Mouse (Mus musculus): ENCODE results near the gene Fgfr2. TPM values are rescaled to one million over a fixed set of nuclear protein-coding genes. Genes with fewer than 3 reads are reported as not detected.

Fgfr2 gene
- polyA plus RNA-seq, 1 experiment, result 14.8 TPM

GRCm38 (mm10) chr7:132124948-132125347, 998.2 kb downstream of the Fgfr2 start:
- no peaks in the 10 kb centered on the region for H3K4me1 ChIP-seq (ENCODE audit: control insufficient read depth, insufficient read depth, low read length)
- TF ChIP-seq CTCF (conservative IDR thresholded peaks at IDR 0.05; ENCODE audit: insufficient read depth, insufficient read length, low read depth, low read length) (no peak), POLR2A (IDR thresholded peaks at IDR 0.05; ENCODE audit: low read depth, low read length) (no peak)
- H3K36me3 ChIP-seq (ENCODE audit: control insufficient read depth, insufficient read depth, low read length), result no peaks in the 10 kb centered on the region
- no peak for DNase-seq
- H3K4me3 ChIP-seq (ENCODE audit: insufficient read depth, low read depth, low read length), result no peak overlapping the region
- H3K27me3 ChIP-seq (replicated peaks; ENCODE audit: control insufficient read depth, insufficient read depth, low read length), result no peaks in the 10 kb centered on the region
- WGBS, result 80% methylated on average over 7 of the region's 7 CpGs
- no peak overlapping the region for H3K27ac ChIP-seq (ENCODE audit: insufficient read depth, low read depth, low read length)

- Histone ChIP-seq H3K36me3 (ENCODE audit: control insufficient read depth, insufficient read depth, low read length) (no peaks in the 10 kb centered on the region), H3K27me3 (replicated peaks; ENCODE audit: control insufficient read depth, insufficient read depth, low read length) (no peaks in the 10 kb centered on the region), H3K4me3 (ENCODE audit: insufficient read depth, low read depth, low read length) (no peak overlapping the region), H3K27ac (ENCODE audit: insufficient read depth, low read depth, low read length) (no peak overlapping the region), H3K4me1 (ENCODE audit: control insufficient read depth, insufficient read depth, low read length) (no peaks in the 10 kb centered on the region)
- 64% methylated on average over 7 of the region's 7 CpGs for WGBS
- no peak for TF ChIP-seq CTCF (conservative IDR thresholded peaks at IDR 0.05; ENCODE audit: insufficient read depth, insufficient read length, low read depth, low read length)
- no peak for TF ChIP-seq POLR2A (IDR thresholded peaks at IDR 0.05; ENCODE audit: low read depth, low read length)
- no peak for DNase-seq
These were observed 999.9 kb downstream of the Fgfr2 start for GRCm38 (mm10) chr7:132123211-132123610.

- no peaks in the 10 kb centered on the region for H3K4me1 ChIP-seq (ENCODE audit: control insufficient read depth, insufficient read depth, low read length)
- no peaks in the 10 kb centered on the region for H3K27me3 ChIP-seq (replicated peaks; ENCODE audit: control insufficient read depth, insufficient read depth, low read length)
- TF ChIP-seq CTCF (conservative IDR thresholded peaks at IDR 0.05; ENCODE audit: insufficient read depth, insufficient read length, low read depth, low read length) (no peak), POLR2A (IDR thresholded peaks at IDR 0.05; ENCODE audit: low read depth, low read length) (no peak)
- no peak overlapping the region for H3K4me3 ChIP-seq (ENCODE audit: insufficient read depth, low read depth, low read length)
- H3K36me3 ChIP-seq (ENCODE audit: control insufficient read depth, insufficient read depth, low read length), result no peaks in the 10 kb centered on the region
- H3K27ac ChIP-seq (ENCODE audit: insufficient read depth, low read depth, low read length), result no peak overlapping the region
- no peak for DNase-seq
- WGBS, result 80% methylated on average over 4 of the region's 4 CpGs
These were observed 1003.3 kb downstream of the Fgfr2 start for GRCm38 (mm10) chr7:132119817-132120216.

GRCm38 (mm10) chr7:132111770-132112169, 1011.4 kb downstream of the Fgfr2 start:
- Histone ChIP-seq H3K4me1 (ENCODE audit: control insufficient read depth, insufficient read depth, low read length) (no peaks in the 10 kb centered on the region), H3K36me3 (ENCODE audit: control insufficient read depth, insufficient read depth, low read length) (no peaks in the 10 kb centered on the region), H3K27me3 (replicated peaks; ENCODE audit: control insufficient read depth, insufficient read depth, low read length) (no peaks in the 10 kb centered on the region), H3K4me3 (ENCODE audit: insufficient read depth, low read depth, low read length) (no peak overlapping the region), H3K27ac (ENCODE audit: insufficient read depth, low read depth, low read length) (no peak overlapping the region)
- 73% methylated on average over 5 of the region's 5 CpGs for WGBS
- no peak for TF ChIP-seq POLR2A (IDR thresholded peaks at IDR 0.05; ENCODE audit: low read depth, low read length)
- no peak for TF ChIP-seq CTCF (conservative IDR thresholded peaks at IDR 0.05; ENCODE audit: insufficient read depth, insufficient read length, low read depth, low read length)
- DNase-seq, result no peak

GRCm38 (mm10) chr7:132110308-132110707, 1012.8 kb downstream of the Fgfr2 start:
- Histone ChIP-seq H3K4me3 (ENCODE audit: insufficient read depth, low read depth, low read length) (no peak overlapping the region), H3K4me1 (ENCODE audit: control insufficient read depth, insufficient read depth, low read length) (no peaks in the 10 kb centered on the region), H3K27ac (ENCODE audit: insufficient read depth, low read depth, low read length) (no peak overlapping the region), H3K27me3 (replicated peaks; ENCODE audit: control insufficient read depth, insufficient read depth, low read length) (no peaks in the 10 kb centered on the region), H3K36me3 (ENCODE audit: control insufficient read depth, insufficient read depth, low read length) (no peaks in the 10 kb centered on the region)
- 65% methylated on average over 3 of the region's 3 CpGs for WGBS
- no peak for DNase-seq
- TF ChIP-seq CTCF (conservative IDR thresholded peaks at IDR 0.05; ENCODE audit: insufficient read depth, insufficient read length, low read depth, low read length), result no peak
- TF ChIP-seq POLR2A (IDR thresholded peaks at IDR 0.05; ENCODE audit: low read depth, low read length), result no peak

- DNase-seq, result no peak
- no peak overlapping the region for H3K4me3 ChIP-seq (ENCODE audit: insufficient read depth, low read depth, low read length)
- H3K4me1 ChIP-seq (ENCODE audit: control insufficient read depth, insufficient read depth, low read length), result no peaks in the 10 kb centered on the region
- no peaks in the 10 kb centered on the region for H3K36me3 ChIP-seq (ENCODE audit: control insufficient read depth, insufficient read depth, low read length)
- H3K27ac ChIP-seq (ENCODE audit: insufficient read depth, low read depth, low read length), result no peak overlapping the region
- no peak for TF ChIP-seq POLR2A (IDR thresholded peaks at IDR 0.05; ENCODE audit: low read depth, low read length)
- no peak for TF ChIP-seq CTCF (conservative IDR thresholded peaks at IDR 0.05; ENCODE audit: insufficient read depth, insufficient read length, low read depth, low read length)
- WGBS, result 81% methylated on average over 4 of the region's 4 CpGs
- no peaks in the 10 kb centered on the region; the same call in 1 of the 2 replicates for H3K27me3 ChIP-seq (replicated peaks; ENCODE audit: control insufficient read depth, insufficient read depth, low read length)
These were observed 1016.3 kb downstream of the Fgfr2 start for GRCm38 (mm10) chr7:132106891-132107290.

GRCm38 (mm10) chr7:132105326-132105725, 1017.8 kb downstream of the Fgfr2 start:
- WGBS, result 66% methylated on average over 4 of the region's 4 CpGs
- no peak overlapping the region for H3K4me3 ChIP-seq (ENCODE audit: insufficient read depth, low read depth, low read length)
- no peaks in the 10 kb centered on the region for H3K36me3 ChIP-seq (ENCODE audit: control insufficient read depth, insufficient read depth, low read length)
- no peak overlapping the region for H3K27ac ChIP-seq (ENCODE audit: insufficient read depth, low read depth, low read length)
- no peaks in the 10 kb centered on the region; the same call in 1 of the 2 replicates for H3K27me3 ChIP-seq (replicated peaks; ENCODE audit: control insufficient read depth, insufficient read depth, low read length)
- no peak for DNase-seq
- TF ChIP-seq CTCF (conservative IDR thresholded peaks at IDR 0.05; ENCODE audit: insufficient read depth, insufficient read length, low read depth, low read length), result no peak
- TF ChIP-seq POLR2A (IDR thresholded peaks at IDR 0.05; ENCODE audit: low read depth, low read length), result no peak
- no peaks in the 10 kb centered on the region for H3K4me1 ChIP-seq (ENCODE audit: control insufficient read depth, insufficient read depth, low read length)

Measured in kidney, adult 2 months (tissue).